Mouse (Mus musculus) heart, embryonic 14.5 days (tissue): ENCODE results near the gene Slc5a12. TPM values are rescaled to one million over a fixed set of nuclear protein-coding genes. Genes with fewer than 3 reads are reported as not detected.

ENCODE experiments used
- ATAC-seq: fragments of 200-750 bp; cut with Nextera tagmentation; 2 replicates; pipeline ENCODE4 v1.8.0; 2017; ENCODE audit warnings: low read depth, moderate TSS enrichment; ENCODE audit not compliant: insufficient number of reproducible peaks, insufficient read depth, low FRiP score
- H3K27ac ChIP-seq, 2 experiments: fragments of 200-500 bp in 1 of 2; fragments of 300-500 bp in 1 of 2; sonication (generic) in 1 of 2; replicated peaks in 1 of 2; 2 replicates each; pipeline ENCODE4 v1.5.1; 2012 to 2014; ENCODE audit warnings: low read depth in 2 of 2, low read length in 2 of 2, control low read depth in 1 of 2, mild to moderate bottlenecking in 1 of 2, mixed read lengths in 1 of 2; ENCODE audit not compliant: control insufficient read depth in 1 of 2, insufficient read depth in 1 of 2
- H3K27me3 ChIP-seq: fragments of 300-500 bp; sonication (generic); 2 replicates; pipeline ENCODE4 v1.6.1; 2014; ENCODE audit warnings: mild to moderate bottlenecking, low read length, control low read depth; ENCODE audit not compliant: control insufficient read depth, insufficient read depth
- H3K36me3 ChIP-seq: fragments of 300-500 bp; sonication (generic); 2 replicates; pipeline ENCODE4 v1.6.1; 2014; ENCODE audit warnings: mild to moderate bottlenecking, control low read depth, low read length, mixed read lengths; ENCODE audit not compliant: control insufficient read depth, insufficient read depth
- H3K4me1 ChIP-seq, 2 experiments: fragments of 200-500 bp in 1 of 2; fragments of 300-500 bp in 1 of 2; sonication (generic) in 1 of 2; 2 replicates each; pipeline ENCODE4 v1.6.1; 2012 to 2014; ENCODE audit warnings: low read length in 2 of 2, control low read depth in 1 of 2, mixed read lengths in 1 of 2; ENCODE audit not compliant: control insufficient read depth in 2 of 2, insufficient read depth in 2 of 2
- H3K4me2 ChIP-seq: fragments of 300-500 bp; sonication (generic); 2 replicates; pipeline ENCODE4 v1.6.1; 2014; ENCODE audit warnings: mild to moderate bottlenecking, low read length
- H3K4me3 ChIP-seq, 2 experiments: fragments of 200-500 bp in 1 of 2; fragments of 300-500 bp in 1 of 2; sonication (generic) in 1 of 2; 2 replicates each; pipeline ENCODE4 v1.5.1; 2012 to 2014; ENCODE audit warnings: low read length in 2 of 2, mild to moderate bottlenecking in 2 of 2, control low read depth in 1 of 2, low read depth in 1 of 2, moderate library complexity in 1 of 2; ENCODE audit not compliant: control insufficient read depth in 1 of 2, insufficient read depth in 1 of 2
- H3K9ac ChIP-seq: fragments of 300-500 bp; sonication (generic); 2 replicates; pipeline ENCODE4 v1.6.1; 2014; ENCODE audit warnings: mild to moderate bottlenecking, low read length
- H3K9me3 ChIP-seq: fragments of 300-500 bp; sonication (generic); 2 replicates; pipeline ENCODE4 v1.6.1; 2016; ENCODE audit warnings: low read length, control low read depth; ENCODE audit not compliant: control insufficient read depth
- WGBS: fragments of 180-500 bp; shearing (Covaris S2); extraction: QIAGEN DNeasy Blood & Tissue Kit; methylation state at CpG from one replicate; pipeline ENCODE4 v1.1.7; 2014; 5-methylcytosine and 5-hydroxymethylcytosine counted together
- polyA plus RNA-seq: library from polyadenylated mRNA; unstranded; fragments of >200 nt; fragmentation: Nextera tagmentation; extraction: Ambion mirVana; gene quantifications from 2 replicates; pipeline ENCODE4 v1.2.1, GENCODE M21; 2014

Slc5a12 gene
- not detected in 2 replicates for polyA plus RNA-seq

- ATAC-seq: no peak
- Histone ChIP-seq H3K9me3 (no peaks in the 10 kb centered on the region), H3K36me3 (no peaks in the 10 kb centered on the region), H3K4me2 (no peak within 1 kb of the TSS), H3K27me3 (no peaks in the 10 kb centered on the region), H3K9ac (no peak within 1 kb of the TSS), H3K27ac (no peak within 1 kb of the TSS), H3K4me3 (no peak within 1 kb of the TSS), H3K4me1 (no peaks in the 10 kb centered on the region)
- WGBS: 53% methylated on average over 2 of the region's 2 CpGs
Observed at GRCm38 (mm10) chr2:110596932-110597331, at the start of gene Slc5a12. Gene Slc5a12 (plus strand): TSS chr2:110597298.

- H3K36me3 ChIP-seq: no peaks in the 10 kb centered on the region
- no peak overlapping the region for H3K4me3 ChIP-seq
- ATAC-seq: no peak
- H3K27me3 ChIP-seq: no peaks in the 10 kb centered on the region
- H3K9ac ChIP-seq: no peak overlapping the region
- no peak overlapping the region for H3K4me2 ChIP-seq
- H3K27ac ChIP-seq: no peak overlapping the region
- H3K4me1 ChIP-seq: no peaks in the 10 kb centered on the region
- no peaks in the 10 kb centered on the region for H3K9me3 ChIP-seq
- WGBS: 87% methylated on average over 1 of the region's 1 CpGs
Observed at GRCm38 (mm10) chr2:110556098-110556497, 41.0 kb upstream of the Slc5a12 start.

GRCm38 (mm10) chr2:110562621-110563020 is 34.5 kb upstream of the Slc5a12 start:
- Histone ChIP-seq H3K27me3 (no peaks in the 10 kb centered on the region), H3K9me3 (no peaks in the 10 kb centered on the region), H3K27ac (no peak overlapping the region), H3K4me1 (no peaks in the 10 kb centered on the region), H3K4me2 (no peak overlapping the region), H3K4me3 (no peak overlapping the region), H3K9ac (no peak overlapping the region), H3K36me3 (no peaks in the 10 kb centered on the region)
- WGBS: 66% methylated on average over 2 of the region's 2 CpGs
- no peak for ATAC-seq

- no peak overlapping the region for H3K4me2 ChIP-seq
- H3K4me3 ChIP-seq: no peak overlapping the region
- 37% methylated on average over 5 of the region's 5 CpGs for WGBS
- H3K27me3 ChIP-seq: no peaks in the 10 kb centered on the region
- no peaks in the 10 kb centered on the region for H3K9me3 ChIP-seq
- no peaks in the 10 kb centered on the region for H3K36me3 ChIP-seq
- H3K4me1 ChIP-seq: no peaks in the 10 kb centered on the region
- no peak overlapping the region for H3K9ac ChIP-seq
- ATAC-seq: no peak
- H3K27ac ChIP-seq: no peak overlapping the region
Observed at GRCm38 (mm10) chr2:110564673-110565627, 32.1 kb upstream of the Slc5a12 start.

GRCm38 (mm10) chr2:110586692-110587091 is 10.4 kb upstream of the Slc5a12 start:
- Histone ChIP-seq H3K9me3 (no peaks in the 10 kb centered on the region), H3K27ac (no peak overlapping the region), H3K4me2 (no peak overlapping the region), H3K4me1 (no peaks in the 10 kb centered on the region), H3K9ac (no peak overlapping the region), H3K36me3 (no peaks in the 10 kb centered on the region), H3K4me3 (no peak overlapping the region), H3K27me3 (no peaks in the 10 kb centered on the region)
- ATAC-seq: no peak
- 75% methylated on average over 6 of the region's 6 CpGs for WGBS

- Histone ChIP-seq H3K9me3 (no peaks in the 10 kb centered on the region), H3K4me2 (no peak overlapping the region), H3K4me3 (no peak overlapping the region), H3K36me3 (no peaks in the 10 kb centered on the region), H3K27me3 (no peaks in the 10 kb centered on the region), H3K4me1 (no peaks in the 10 kb centered on the region), H3K27ac (no peak overlapping the region), H3K9ac (no peak overlapping the region)
- ATAC-seq: no peak
- WGBS: 70% methylated on average over 1 of the region's 1 CpGs
Observed at GRCm38 (mm10) chr2:110590007-110590406, 7.1 kb upstream of the Slc5a12 start.

- no peak for ATAC-seq
- H3K4me2 ChIP-seq: no peak overlapping the region
- H3K9ac ChIP-seq: no peak overlapping the region
- no peaks in the 10 kb centered on the region for H3K9me3 ChIP-seq
- no peak overlapping the region for H3K27ac ChIP-seq
- H3K27me3 ChIP-seq: no peaks in the 10 kb centered on the region
- no peak overlapping the region for H3K4me3 ChIP-seq
- no peaks in the 10 kb centered on the region for H3K36me3 ChIP-seq
- no peaks in the 10 kb centered on the region for H3K4me1 ChIP-seq
- 77% methylated on average over 3 of the region's 3 CpGs for WGBS
Observed at GRCm38 (mm10) chr2:110592276-110592675, 4.8 kb upstream of the Slc5a12 start.
